Mouse (Mus musculus) midbrain, embryonic 14.5 days (tissue): ENCODE results near the gene Ankfn1. TPM values are rescaled to one million over a fixed set of nuclear protein-coding genes. Genes with fewer than 3 reads are reported as not detected.

Experiments
- ATAC-seq: fragments of 200-750 bp; cut with Nextera tagmentation; 2 replicates; pipeline ENCODE4 v1.8.0; 2017; ENCODE audit warnings: moderate number of reproducible peaks, moderate library complexity; ENCODE audit not compliant: low FRiP score, low TSS enrichment
- DNase-seq: peaks from one replicate; pipeline ENCODE4 v3.0.0-alpha.2; 2015
- H3K27ac ChIP-seq: fragments of 300-500 bp; sonication (generic); replicated peaks from 2 replicates; pipeline ENCODE4 v1.5.1; 2014; ENCODE audit warnings: mild to moderate bottlenecking, low read depth, low read length, moderate library complexity
- H3K27me3 ChIP-seq: fragments of 300-500 bp; sonication (generic); 2 replicates; pipeline ENCODE4 v1.6.1; 2014; ENCODE audit warnings: low read length, control low read depth, mixed read lengths; ENCODE audit not compliant: control insufficient read depth, insufficient read depth
- H3K36me3 ChIP-seq: fragments of 300-500 bp; sonication (generic); 2 replicates; pipeline ENCODE4 v1.6.1; 2014; ENCODE audit warnings: low read length, control low read depth; ENCODE audit not compliant: control insufficient read depth, insufficient read depth
- H3K4me1 ChIP-seq: fragments of 300-500 bp; sonication (generic); 2 replicates; pipeline ENCODE4 v1.6.1; 2014; ENCODE audit warnings: mild to moderate bottlenecking, antibody characterized with exemption, low read length, control low read depth; ENCODE audit not compliant: control insufficient read depth, insufficient read depth
- H3K4me2 ChIP-seq: fragments of 300-500 bp; sonication (generic); 2 replicates; pipeline ENCODE4 v1.6.1; 2014; ENCODE audit warnings: mild to moderate bottlenecking, low read length, moderate library complexity
- H3K4me3 ChIP-seq: fragments of 300-500 bp; sonication (generic); replicated peaks from 2 replicates; pipeline ENCODE4 v1.5.1; 2014; ENCODE audit warnings: low read depth, low read length
- H3K9ac ChIP-seq: fragments of 300-500 bp; sonication (generic); replicated peaks from 2 replicates; pipeline ENCODE4 v1.6.1; 2014; ENCODE audit warnings: mild to moderate bottlenecking, low read length, moderate library complexity
- H3K9me3 ChIP-seq: fragments of 300-500 bp; sonication (generic); 2 replicates; pipeline ENCODE4 v1.6.1; 2016; ENCODE audit warnings: low read length, control low read depth, mixed read lengths; ENCODE audit not compliant: control insufficient read depth
- WGBS: fragments of 180-500 bp; shearing (Covaris S2); extraction: QIAGEN DNeasy Blood & Tissue Kit; methylation state at CpG from one replicate; pipeline ENCODE4 v1.1.7; 2014; 5-methylcytosine and 5-hydroxymethylcytosine counted together
- polyA plus RNA-seq: library from polyadenylated mRNA; unstranded; fragments of >200 nt; fragmentation: Nextera tagmentation; extraction: Ambion mirVana; gene quantifications from 2 replicates; pipeline ENCODE4 v1.2.1, GENCODE M21; 2014

The Ankfn1 gene
- polyA plus RNA-seq, 1 experiment from 2014 or later: 5.9 TPM

GRCm38 (mm10) chr11:89579111-89579510, 198.3 kb downstream of the Ankfn1 start:
- DNase-seq (no peak), ATAC-seq (no peak)
- H3K4me2 ChIP-seq: no peak overlapping the region
- no peaks in the 10 kb centered on the region for H3K9me3 ChIP-seq
- no peak overlapping the region for H3K4me3 ChIP-seq
- H3K9ac ChIP-seq: no peak overlapping the region
- no peak overlapping the region for H3K27ac ChIP-seq
- H3K27me3 ChIP-seq: no peaks in the 10 kb centered on the region
- H3K4me1 ChIP-seq: no peaks in the 10 kb centered on the region
- WGBS: 59% methylated on average over 4 of the region's 4 CpGs
- no peaks in the 10 kb centered on the region for H3K36me3 ChIP-seq

- no peaks in the 10 kb centered on the region for H3K27me3 ChIP-seq
- H3K9ac ChIP-seq: no peak overlapping the region
- DNase-seq: no peak
- no peaks in the 10 kb centered on the region for H3K9me3 ChIP-seq
- 71% methylated on average over 11 of the region's 11 CpGs for WGBS
- H3K4me1 ChIP-seq: no peaks in the 10 kb centered on the region
- no peak for ATAC-seq
- no peak overlapping the region for H3K4me3 ChIP-seq
- no peak overlapping the region for H3K4me2 ChIP-seq
- no peaks in the 10 kb centered on the region for H3K36me3 ChIP-seq
- no peak overlapping the region for H3K27ac ChIP-seq
These were observed 203.1 kb downstream of the Ankfn1 start for GRCm38 (mm10) chr11:89574269-89574838.

DNA sequence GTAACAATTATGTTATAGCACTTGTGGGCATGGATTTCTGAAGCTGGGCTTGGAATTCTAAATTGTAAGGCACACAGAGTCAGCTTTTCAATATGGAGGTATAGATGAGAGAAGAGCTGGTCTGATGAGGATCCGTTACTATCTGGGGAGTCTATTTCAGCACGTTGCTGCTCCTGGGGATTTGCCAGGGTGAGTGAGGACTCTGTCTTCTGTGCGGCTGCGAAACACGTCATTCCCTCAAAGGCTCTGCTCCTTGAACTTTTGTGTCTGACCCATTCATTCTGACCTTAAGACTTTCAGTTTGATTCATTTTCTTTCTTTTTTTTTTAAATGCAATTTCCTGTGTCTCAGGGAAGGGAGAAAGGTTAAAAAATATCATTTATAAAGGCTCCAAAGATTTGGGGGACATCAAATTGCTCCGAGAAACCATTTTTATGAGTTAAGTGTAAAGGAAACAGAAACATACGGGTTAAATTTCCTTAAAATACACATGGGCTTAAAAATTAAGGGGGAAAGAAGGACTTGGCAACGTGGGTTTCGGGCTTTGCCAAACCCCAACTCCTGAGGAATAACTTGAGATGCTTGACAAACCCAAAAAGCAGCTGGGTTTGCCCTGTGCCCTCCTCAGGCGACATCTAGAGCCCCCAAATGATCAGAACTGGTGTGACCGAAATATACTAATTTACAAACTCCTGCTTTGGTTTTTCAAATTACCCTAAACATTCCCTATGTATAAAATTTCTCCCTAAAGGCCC, 207.9 kb downstream of the Ankfn1 start:
- Histone ChIP-seq H3K9ac (no peak overlapping the region), H3K27me3 (no peaks in the 10 kb centered on the region), H3K4me3 (no peak overlapping the region), H3K36me3 (no peaks in the 10 kb centered on the region), H3K27ac (no peak overlapping the region), H3K9me3 (no peaks in the 10 kb centered on the region), H3K4me1 (no peaks in the 10 kb centered on the region), H3K4me2 (no peak overlapping the region)
- 80% methylated on average over 11 of the region's 11 CpGs for WGBS
- no peak for DNase-seq
- no peak for ATAC-seq

GRCm38 (mm10) chr11:89568246-89568645, 209.2 kb downstream of the Ankfn1 start:
- Histone ChIP-seq H3K27ac (no peak overlapping the region), H3K9me3 (no peaks in the 10 kb centered on the region), H3K36me3 (no peaks in the 10 kb centered on the region), H3K9ac (no peak overlapping the region), H3K4me2 (no peak overlapping the region), H3K4me3 (no peak overlapping the region), H3K27me3 (no peaks in the 10 kb centered on the region), H3K4me1 (no peaks in the 10 kb centered on the region)
- ATAC-seq: no peak
- DNase-seq: no peak
- WGBS: 96% methylated on average over 4 of the region's 4 CpGs

DNA sequence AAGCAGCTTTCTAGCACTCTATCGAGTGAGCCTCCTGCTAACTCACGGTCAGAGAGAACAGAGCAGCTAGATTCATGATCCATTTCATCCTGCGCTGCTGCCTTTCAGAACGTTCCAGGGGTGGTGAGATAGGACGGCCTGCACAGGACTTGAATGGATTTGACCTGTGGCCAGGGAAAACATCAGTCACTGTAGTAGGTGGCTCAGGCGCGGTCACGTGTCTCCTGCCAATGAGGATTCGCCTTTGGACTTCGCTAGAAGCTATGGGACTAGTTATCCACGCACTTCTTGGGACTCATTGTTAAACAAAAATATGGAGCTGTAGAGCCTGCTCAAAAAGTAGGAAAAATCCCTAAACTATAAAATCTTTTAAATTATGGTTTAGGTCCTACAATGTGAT, 226.0 kb downstream of the Ankfn1 start:
- H3K36me3 ChIP-seq: no peaks in the 10 kb centered on the region
- H3K4me3 ChIP-seq: no peak overlapping the region
- no peak overlapping the region for H3K4me2 ChIP-seq
- ATAC-seq (no peak), DNase-seq (no peak)
- no peak overlapping the region for H3K9ac ChIP-seq
- H3K27ac ChIP-seq: no peak overlapping the region
- no peaks in the 10 kb centered on the region for H3K4me1 ChIP-seq
- no peaks in the 10 kb centered on the region for H3K9me3 ChIP-seq
- no peaks in the 10 kb centered on the region for H3K27me3 ChIP-seq
- 91% methylated on average over 11 of the region's 11 CpGs for WGBS

GRCm38 (mm10) chr11:89550921-89551320, 226.5 kb downstream of the Ankfn1 start:
- H3K27me3 ChIP-seq: no peaks in the 10 kb centered on the region
- no peak overlapping the region for H3K4me3 ChIP-seq
- no peaks in the 10 kb centered on the region for H3K4me1 ChIP-seq
- WGBS: 78% methylated on average over 3 of the region's 3 CpGs
- H3K4me2 ChIP-seq: no peak overlapping the region
- DNase-seq: no peak
- H3K9ac ChIP-seq: no peak overlapping the region
- H3K9me3 ChIP-seq: no peaks in the 10 kb centered on the region
- no peak for ATAC-seq
- no peaks in the 10 kb centered on the region for H3K36me3 ChIP-seq
- H3K27ac ChIP-seq: no peak overlapping the region

DNA sequence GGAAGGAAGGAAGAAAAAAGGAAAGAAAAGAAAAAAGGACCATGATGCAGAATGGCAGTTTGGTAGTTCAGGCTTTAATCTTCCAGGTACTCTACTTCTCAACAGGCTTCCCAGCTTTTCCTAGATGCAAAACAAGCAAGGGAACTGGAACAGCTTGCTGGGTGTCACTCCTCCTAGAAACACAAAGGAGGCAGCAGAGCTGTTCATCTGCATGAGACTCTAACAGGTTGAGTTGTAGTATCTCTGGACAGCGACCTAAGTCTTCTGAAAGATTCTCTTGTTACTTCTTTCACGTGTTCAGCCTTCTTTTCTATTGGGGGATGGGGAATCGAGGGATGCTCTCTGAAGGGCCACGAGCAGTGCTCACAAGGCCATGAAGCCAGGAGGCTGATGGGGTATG, 228.7 kb downstream of the Ankfn1 start:
- no peak for ATAC-seq
- Histone ChIP-seq H3K9me3 (no peaks in the 10 kb centered on the region), H3K27me3 (no peaks in the 10 kb centered on the region), H3K36me3 (no peaks in the 10 kb centered on the region), H3K4me3 (no peak overlapping the region), H3K4me2 (no peak overlapping the region), H3K4me1 (peaks cover 9% of the 10 kb centered on the region), H3K27ac (no peak overlapping the region), H3K9ac (no peak overlapping the region)
- 52% methylated on average over 4 of the region's 4 CpGs for WGBS
- no peak for DNase-seq

GRCm38 (mm10) chr11:89546164-89546563, 231.3 kb downstream of the Ankfn1 start:
- Histone ChIP-seq H3K9ac (no peak overlapping the region), H3K36me3 (no peaks in the 10 kb centered on the region), H3K27ac (no peak overlapping the region), H3K27me3 (no peaks in the 10 kb centered on the region), H3K4me3 (no peak overlapping the region), H3K9me3 (peaks cover 5% of the 10 kb centered on the region; the same call in 1 of the 2 replicates), H3K4me2 (no peak overlapping the region), H3K4me1 (peaks cover 9% of the 10 kb centered on the region)
- ATAC-seq: no peak; the same call in 1 of the 2 replicates
- 38% methylated on average over 7 of the region's 7 CpGs for WGBS
- DNase-seq: peak; percentile 80
